Mouse (Mus musculus) left cerebral cortex, adult 18-20 months (tissue): Measurements from ENCODE around the gene Dpp6. TPM values are rescaled to one million over a fixed set of nuclear protein-coding genes. Genes with fewer than 3 reads are reported as not detected.

Experiments
- DNase-seq, 2 experiments: peaks; one replicate each; pipeline ENCODE4 v3.0.0; 2021 to 2022; ENCODE audit warnings: low spot score in 2 of 2, mixed read lengths in 1 of 2
- total RNA-seq, 2 experiments: library from RNA; stranded (reverse); gene quantifications; 2 replicates each; pipeline ENCODE4 v1.2.3; 2021

Gene Dpp6
- total RNA-seq, 2 experiments from 2014 or later = 162 to 164 TPM

- peak; percentile 11 to 47 for DNase-seq
Measured at GRCm38 (mm10) chr5:26945169-26945920, 128.3 kb downstream of the Dpp6 start.

DNA sequence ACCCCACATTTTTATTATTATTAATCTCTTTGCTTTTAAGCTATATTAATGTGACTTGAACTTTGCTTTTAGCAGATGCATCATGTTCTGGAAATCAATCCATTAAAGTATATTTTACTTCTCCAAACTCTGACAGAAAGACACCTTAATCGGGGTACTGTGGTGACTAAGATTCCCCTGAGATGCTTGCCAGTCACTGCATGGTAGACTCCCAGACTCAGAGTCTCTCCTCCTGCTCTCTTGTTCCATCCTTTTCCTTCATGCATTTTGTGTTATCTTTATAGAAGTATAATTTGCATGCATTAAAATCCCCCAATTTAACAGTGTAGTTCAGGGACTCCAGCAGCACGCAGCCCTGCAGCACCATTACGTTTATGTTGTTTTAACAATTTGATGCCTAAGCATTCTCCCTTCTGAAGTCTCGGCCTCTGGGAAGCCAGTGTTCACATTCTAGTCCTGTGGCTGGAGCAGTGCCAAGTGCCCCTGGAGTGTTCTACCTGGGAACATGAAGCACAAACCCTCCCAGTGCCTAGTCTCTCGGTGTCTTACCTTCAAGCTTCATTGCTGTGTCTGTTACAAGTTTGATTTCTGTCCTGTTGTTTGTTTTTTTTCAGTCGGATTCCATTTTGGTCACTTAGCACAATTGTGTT lies 153.1 kb downstream of the Dpp6 start:
- DNase-seq = no peak

DNA sequence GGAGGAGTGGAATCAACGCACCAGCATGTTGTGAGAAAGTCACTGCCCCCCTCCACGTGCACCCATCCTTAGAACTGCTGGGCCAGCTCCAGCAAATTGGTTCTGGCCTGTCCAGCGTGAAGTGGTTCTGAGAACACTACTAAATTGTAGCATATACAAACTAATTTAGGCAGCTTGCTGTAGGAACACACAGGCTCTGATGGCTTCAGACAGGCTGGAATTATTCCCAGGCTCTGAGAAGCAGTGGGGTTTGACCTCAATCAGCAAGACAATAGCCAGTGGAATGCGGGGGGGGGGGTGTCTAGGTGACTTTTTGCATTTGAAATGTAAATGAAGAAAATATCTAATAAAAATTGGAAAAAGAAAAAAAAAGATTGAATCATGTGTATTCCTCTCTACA lies 156.2 kb downstream of the Dpp6 start:
- DNase-seq = no peak

- no peak for DNase-seq
Measured at GRCm38 (mm10) chr5:26979348-26979747, 162.3 kb downstream of the Dpp6 start.

GRCm38 (mm10) chr5:26979755-26980154 lies 162.8 kb downstream of the Dpp6 start:
- no peak for DNase-seq

GRCm38 (mm10) chr5:26985114-26985513 lies 168.1 kb downstream of the Dpp6 start:
- no peak for DNase-seq

- no peak for DNase-seq
Measured at GRCm38 (mm10) chr5:26991587-26991986, 174.6 kb downstream of the Dpp6 start.

DNA sequence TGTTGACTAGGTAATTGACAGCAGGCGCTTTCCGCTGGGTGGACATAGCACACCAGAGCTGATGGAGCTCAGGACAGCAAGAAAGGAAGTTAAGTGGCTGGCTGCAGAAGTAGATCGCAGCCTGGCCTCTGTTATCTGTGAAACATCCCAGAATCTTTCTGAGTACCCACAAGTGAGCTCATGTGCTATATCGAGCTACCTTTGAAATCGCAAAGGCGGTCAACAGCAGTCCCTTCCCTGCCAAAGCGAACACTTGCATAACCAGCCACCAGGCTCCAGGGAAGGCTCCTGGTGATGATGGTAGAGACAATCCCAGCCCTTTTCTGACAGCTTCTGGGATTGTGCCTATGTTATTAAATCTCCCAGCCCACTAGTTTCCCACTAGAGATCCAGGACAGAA lies 186.5 kb downstream of the Dpp6 start:
- DNase-seq = no peak

GRCm38 (mm10) chr5:27009157-27009556 lies 192.2 kb downstream of the Dpp6 start:
- DNase-seq = no peak

GRCm38 (mm10) chr5:27010582-27010981 lies 193.6 kb downstream of the Dpp6 start:
- DNase-seq = no peak

GRCm38 (mm10) chr5:27018314-27018956 lies 201.4 kb downstream of the Dpp6 start:
- DNase-seq = no peak

DNA sequence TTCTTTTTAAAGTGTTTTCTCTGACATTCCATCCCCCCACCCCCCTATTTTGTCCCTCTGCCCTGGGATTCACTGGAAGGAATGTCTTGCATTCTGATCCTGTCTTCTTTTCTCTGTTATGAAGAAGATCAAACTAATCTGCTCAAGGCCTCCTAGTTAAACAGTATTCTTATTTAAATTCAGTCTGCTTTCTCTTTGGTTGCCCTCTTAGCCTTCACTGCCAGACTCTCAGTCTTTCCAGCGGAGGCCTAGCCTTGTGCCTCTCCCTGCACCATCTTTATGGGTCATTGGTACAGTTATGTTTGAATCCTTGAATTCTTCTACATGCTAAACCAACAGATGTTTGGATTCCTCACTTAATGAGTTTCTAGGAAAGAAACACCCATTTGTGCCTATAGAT lies 211.6 kb downstream of the Dpp6 start:
- no peak for DNase-seq

DNA sequence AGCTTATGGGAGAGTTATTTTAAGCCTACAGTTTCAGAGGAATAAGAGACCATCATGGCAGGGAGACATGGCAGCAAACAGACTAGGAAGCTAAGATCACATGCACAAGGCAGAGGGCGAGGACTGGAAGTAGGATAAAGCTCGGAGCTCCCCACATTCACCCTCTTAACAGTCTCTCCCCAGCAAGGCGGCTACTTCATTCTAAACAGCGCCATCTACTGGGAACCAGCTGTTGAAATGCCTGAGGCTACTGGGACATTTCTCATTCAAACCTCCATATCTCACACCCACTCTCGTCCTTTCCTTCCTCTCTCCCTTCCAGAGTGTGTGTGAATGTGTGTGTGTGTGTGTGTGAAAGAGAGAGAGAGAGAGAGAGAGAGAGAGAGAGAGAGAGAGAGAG lies 212.8 kb downstream of the Dpp6 start:
- peak; percentile 12 to 18 for DNase-seq

- DNase-seq = no peak
Measured at GRCm38 (mm10) chr5:27034858-27035257, 217.9 kb downstream of the Dpp6 start.

DNA sequence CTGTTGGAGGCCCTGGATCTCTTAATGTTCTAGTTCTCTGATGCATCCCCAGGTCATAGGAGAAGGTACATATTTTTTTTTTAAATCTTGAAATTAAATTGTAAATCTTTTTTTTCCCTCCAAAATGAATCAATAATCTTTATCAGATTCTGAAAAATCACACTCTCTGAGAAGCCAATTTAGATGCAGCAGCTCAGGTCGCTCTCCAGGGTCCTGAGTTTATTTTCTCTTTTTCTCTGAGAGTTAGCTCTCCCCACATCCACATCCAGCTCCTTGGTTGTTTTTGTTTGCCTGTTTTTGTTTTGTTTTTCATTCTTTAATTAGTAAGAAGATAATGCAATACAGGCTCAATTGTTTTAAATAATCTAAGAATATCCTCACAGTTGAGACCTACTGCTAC lies 218.3 kb downstream of the Dpp6 start:
- no peak for DNase-seq

DNA sequence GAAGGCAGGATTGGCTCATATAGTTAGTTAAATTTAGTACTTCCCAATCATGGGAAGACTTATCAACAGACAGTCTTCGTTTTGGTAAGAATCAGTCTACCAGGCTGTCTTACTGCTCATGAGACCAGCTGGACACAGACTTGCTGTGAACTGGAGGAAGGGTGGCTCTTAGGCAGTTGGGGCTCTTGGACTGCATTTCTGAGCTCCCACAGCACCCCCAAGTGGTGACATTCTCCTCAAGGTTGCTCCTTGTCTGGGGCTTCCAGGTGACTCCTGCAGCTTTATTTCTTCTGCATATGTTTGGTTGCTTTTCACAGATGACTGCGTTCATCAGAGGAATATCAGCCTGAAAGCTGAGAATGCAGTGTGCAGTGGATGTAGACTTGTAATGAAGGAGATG lies 218.9 kb downstream of the Dpp6 start:
- DNase-seq = peak; percentile 54 to 58

GRCm38 (mm10) chr5:27037796-27038195 lies 220.8 kb downstream of the Dpp6 start:
- DNase-seq = no peak

DNA sequence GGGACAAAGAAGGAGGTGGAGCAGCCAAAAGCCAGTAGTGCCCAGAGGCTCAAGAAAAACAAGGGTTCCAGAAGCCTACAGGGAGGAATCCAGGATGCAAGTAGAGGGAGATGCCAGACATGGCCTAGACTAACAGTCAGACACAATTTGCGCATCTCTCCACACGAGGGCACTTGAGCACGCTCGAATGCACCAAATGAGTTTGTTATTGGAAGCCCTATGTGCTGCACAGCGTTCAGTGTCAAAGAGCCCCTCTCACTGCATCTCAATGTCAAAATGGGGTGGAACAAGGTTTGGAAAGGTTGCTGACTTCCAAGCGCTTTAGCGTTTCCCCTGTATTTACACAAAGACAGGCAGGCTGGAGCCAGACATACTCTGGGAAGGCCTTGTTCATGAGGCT lies 231.2 kb downstream of the Dpp6 start:
- DNase-seq = peak; percentile 76 to 80

DNA sequence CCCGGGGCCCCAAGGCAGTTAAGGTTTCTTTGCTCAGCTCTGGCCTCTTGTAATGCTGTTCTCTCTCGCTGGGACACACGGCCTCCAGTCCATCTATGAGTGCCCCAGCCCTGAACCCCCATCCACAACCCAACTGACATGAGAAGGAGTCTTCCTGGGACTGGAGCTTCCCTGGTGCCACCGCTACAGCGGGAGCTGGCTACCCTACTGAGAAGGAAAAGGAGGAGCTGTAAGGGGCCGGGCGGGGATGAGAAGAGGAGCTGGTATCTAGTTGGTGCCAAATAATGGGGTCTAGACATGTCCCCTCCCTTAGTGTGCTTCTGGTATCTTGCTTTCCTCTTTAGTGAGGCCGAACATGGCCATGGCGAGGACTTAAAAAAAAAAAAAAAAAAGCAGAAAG lies 231.9 kb downstream of the Dpp6 start:
- peak; percentile 9 to 25 for DNase-seq

GRCm38 (mm10) chr5:27049341-27050091 lies 232.5 kb downstream of the Dpp6 start:
- DNase-seq = peak; percentile 42 to 55

GRCm38 (mm10) chr5:27051250-27051649 lies 234.2 kb downstream of the Dpp6 start:
- peak in 1 of 2 experiments; percentile 21 for DNase-seq

DNA sequence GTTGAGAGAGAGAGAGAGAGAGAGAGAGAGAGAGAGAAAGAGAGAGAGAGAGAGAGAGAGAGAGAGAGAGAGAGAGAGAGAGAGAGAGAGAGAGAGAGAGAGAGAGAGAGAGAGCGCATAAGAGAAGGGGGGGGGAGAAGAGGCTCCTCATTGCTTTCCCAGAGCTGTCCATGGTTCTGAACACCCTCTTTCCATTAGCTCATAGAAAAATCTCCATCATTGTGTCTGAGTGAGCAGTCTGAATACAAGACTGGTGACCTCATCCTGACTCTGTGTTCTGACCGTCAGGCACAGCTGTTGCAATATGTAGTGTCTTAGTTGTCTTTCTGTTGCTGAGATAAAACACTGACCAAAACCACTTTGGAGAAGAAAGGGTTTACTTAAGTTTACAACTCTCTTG lies 235.4 kb downstream of the Dpp6 start:
- DNase-seq = no peak
